Mouse (Mus musculus) lung, adult 2 months (tissue): ENCODE data around the gene Nap1l4.

Experiments used
- CTCF ChIP-seq: fragments of 200-500 bp; IDR thresholded peaks from 2 replicates; pipeline ENCODE4 v1.5.1; 2011; ENCODE audit warnings: mild to moderate bottlenecking, low read length, control low read depth; ENCODE audit not compliant: insufficient read depth
- POLR2A ChIP-seq: fragments of 200-500 bp; IDR thresholded peaks from 2 replicates; pipeline ENCODE4 v1.6.1; 2011; ENCODE audit warnings: low read depth, mild to moderate bottlenecking, control low read depth, low read length, borderline replicate concordance; ENCODE audit errors: extremely low read depth

DNA sequence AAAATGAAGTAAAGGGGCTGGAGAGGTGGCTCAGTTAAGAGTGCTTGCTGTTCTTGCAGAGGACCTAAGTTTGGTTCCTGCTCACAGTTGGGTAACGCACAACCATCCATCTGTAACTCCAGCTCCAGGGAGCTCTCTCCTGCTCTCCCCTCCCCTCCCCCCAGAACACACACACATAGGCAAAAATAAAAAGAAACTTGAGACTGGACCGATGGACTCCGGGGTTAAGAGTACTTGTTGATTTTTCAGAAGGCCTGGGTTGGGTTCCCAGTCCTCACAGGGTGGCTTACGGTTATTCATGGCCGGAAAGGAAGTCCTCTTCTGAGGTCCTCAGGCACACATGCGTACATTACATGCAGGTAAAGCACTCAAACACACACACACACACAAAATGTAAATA lies 45.0 kb downstream of the Nap1l4 start:
- TF ChIP-seq CTCF: no peak
- TF ChIP-seq POLR2A: no peak
